Mouse (Mus musculus): Measurements from ENCODE around the gene Ano9.

GRCm38 (mm10) chr7:141120605-141121004, 3.0 kb upstream of the Ano9 start:
- no peak for TF ChIP-seq CTCF (IDR thresholded peaks at IDR 0.05; ENCODE audit: low read depth, low read length)
- TF ChIP-seq POLR2A (IDR thresholded peaks at IDR 0.05; ENCODE audit: insufficient read depth, low read length) = no peak
- TF ChIP-seq EP300 (IDR thresholded peaks at IDR 0.05; ENCODE audit: insufficient read depth, low read depth, low read length) = no peak

Measured in ES-Bruce4 (cell line).